Mouse (Mus musculus) heart, postnatal 36 days (tissue): Measurements from ENCODE around the gene Capsl. TPM values are rescaled to one million over a fixed set of nuclear protein-coding genes. Genes with fewer than 3 reads are reported as not detected.

Experiments
- total RNA-seq, 2 experiments: library from RNA; stranded (reverse); gene quantifications; 2 replicates each; pipeline ENCODE4 v1.2.3; 2021

Gene Capsl
- total RNA-seq, 2 experiments from 2014 or later: not detected

Other genes starting within 250 kb of the Capsl start
- gene Ugt3a1, start 159.1 kb upstream of the Capsl start, total RNA-seq: not detected
- not detected for gene Ugt3a2, start 100.5 kb upstream of the Capsl start, total RNA-seq
- gene Il7r, start 94.1 kb downstream of the Capsl start, total RNA-seq: under 1 TPM; 0.14 to 0.33 TPM